Mouse (Mus musculus) heart, postnatal 0 days (tissue): ENCODE measurements at regions not wholly inside any gene's neighbourhood (a gene's known extent, or its start where the extent isn't known, plus 50 kb on each side); places are given as distances from the start of the nearest gene placed in this dataset.

Experiments
- CTCF ChIP-seq: IDR thresholded peaks from 2 replicates; pipeline ENCODE4 v1.5.1; 2016; ENCODE audit warnings: antibody characterized with exemption, control low read depth, low read depth
- EP300 ChIP-seq: IDR thresholded peaks from 2 replicates; pipeline ENCODE4 v1.6.1; 2016; ENCODE audit warnings: antibody characterized with exemption, low read depth

GRCm38 (mm10) chr4:125354742-125355141 lies 135.8 kb upstream of the Grik3 start:
- TF ChIP-seq CTCF (no peak), EP300 (no peak)
